Mouse (Mus musculus) midbrain, embryonic 14.5 days (tissue): ENCODE results near the gene Ccdc158. TPM values are rescaled to one million over a fixed set of nuclear protein-coding genes. Genes with fewer than 3 reads are reported as not detected.

Experiments
- ATAC-seq: fragments of 200-750 bp; cut with Nextera tagmentation; 2 replicates; pipeline ENCODE4 v1.8.0; 2017; ENCODE audit warnings: moderate number of reproducible peaks, moderate library complexity; ENCODE audit not compliant: low FRiP score, low TSS enrichment
- DNase-seq: peaks from one replicate; pipeline ENCODE4 v3.0.0-alpha.2; 2015
- H3K27ac ChIP-seq: fragments of 300-500 bp; sonication (generic); replicated peaks from 2 replicates; pipeline ENCODE4 v1.5.1; 2014; ENCODE audit warnings: mild to moderate bottlenecking, low read depth, low read length, moderate library complexity
- H3K27me3 ChIP-seq: fragments of 300-500 bp; sonication (generic); 2 replicates; pipeline ENCODE4 v1.6.1; 2014; ENCODE audit warnings: low read length, control low read depth, mixed read lengths; ENCODE audit not compliant: control insufficient read depth, insufficient read depth
- H3K36me3 ChIP-seq: fragments of 300-500 bp; sonication (generic); 2 replicates; pipeline ENCODE4 v1.6.1; 2014; ENCODE audit warnings: low read length, control low read depth; ENCODE audit not compliant: control insufficient read depth, insufficient read depth
- H3K4me1 ChIP-seq: fragments of 300-500 bp; sonication (generic); 2 replicates; pipeline ENCODE4 v1.6.1; 2014; ENCODE audit warnings: mild to moderate bottlenecking, antibody characterized with exemption, low read length, control low read depth; ENCODE audit not compliant: control insufficient read depth, insufficient read depth
- H3K4me2 ChIP-seq: fragments of 300-500 bp; sonication (generic); 2 replicates; pipeline ENCODE4 v1.6.1; 2014; ENCODE audit warnings: mild to moderate bottlenecking, low read length, moderate library complexity
- H3K4me3 ChIP-seq: fragments of 300-500 bp; sonication (generic); replicated peaks from 2 replicates; pipeline ENCODE4 v1.5.1; 2014; ENCODE audit warnings: low read depth, low read length
- H3K9ac ChIP-seq: fragments of 300-500 bp; sonication (generic); replicated peaks from 2 replicates; pipeline ENCODE4 v1.6.1; 2014; ENCODE audit warnings: mild to moderate bottlenecking, low read length, moderate library complexity
- H3K9me3 ChIP-seq: fragments of 300-500 bp; sonication (generic); 2 replicates; pipeline ENCODE4 v1.6.1; 2016; ENCODE audit warnings: low read length, control low read depth, mixed read lengths; ENCODE audit not compliant: control insufficient read depth
- WGBS: fragments of 180-500 bp; shearing (Covaris S2); extraction: QIAGEN DNeasy Blood & Tissue Kit; methylation state at CpG from one replicate; pipeline ENCODE4 v1.1.7; 2014; 5-methylcytosine and 5-hydroxymethylcytosine counted together
- polyA plus RNA-seq: library from polyadenylated mRNA; unstranded; fragments of >200 nt; fragmentation: Nextera tagmentation; extraction: Ambion mirVana; gene quantifications from 2 replicates; pipeline ENCODE4 v1.2.1, GENCODE M21; 2014

Gene Ccdc158
- polyA plus RNA-seq, 1 experiment from 2014 or later: 0.43 TPM

DNA sequence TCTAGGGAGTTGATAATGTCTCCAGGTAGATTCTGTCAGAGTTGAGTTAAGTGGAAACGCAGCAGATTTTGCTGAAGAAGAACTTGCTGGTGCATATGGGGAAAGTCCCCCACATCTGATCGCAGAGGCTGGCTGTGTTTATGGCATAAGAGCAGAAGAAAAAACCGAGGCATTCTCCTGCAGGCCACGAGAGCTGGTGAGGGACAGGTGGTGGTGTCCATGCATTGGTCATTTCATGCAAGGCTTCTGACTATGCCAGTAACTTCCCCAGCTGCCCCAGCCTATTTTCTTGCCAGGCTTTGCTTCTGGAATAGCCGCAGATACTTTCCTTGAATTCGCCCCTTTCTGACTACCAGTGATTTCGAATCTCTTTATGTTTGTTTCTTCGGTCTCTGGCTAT is 78.2 kb downstream of the Ccdc158 start:
- H3K27me3 ChIP-seq: no peaks in the 10 kb centered on the region
- no peaks in the 10 kb centered on the region for H3K4me1 ChIP-seq
- H3K4me3 ChIP-seq: no peak overlapping the region
- no peak for DNase-seq
- ATAC-seq: no peak
- 94% methylated on average over 8 of the region's 8 CpGs for WGBS
- no peaks in the 10 kb centered on the region for H3K36me3 ChIP-seq
- H3K9ac ChIP-seq: no peak overlapping the region
- H3K27ac ChIP-seq: no peak overlapping the region
- no peak overlapping the region for H3K4me2 ChIP-seq
- no peaks in the 10 kb centered on the region for H3K9me3 ChIP-seq

DNA sequence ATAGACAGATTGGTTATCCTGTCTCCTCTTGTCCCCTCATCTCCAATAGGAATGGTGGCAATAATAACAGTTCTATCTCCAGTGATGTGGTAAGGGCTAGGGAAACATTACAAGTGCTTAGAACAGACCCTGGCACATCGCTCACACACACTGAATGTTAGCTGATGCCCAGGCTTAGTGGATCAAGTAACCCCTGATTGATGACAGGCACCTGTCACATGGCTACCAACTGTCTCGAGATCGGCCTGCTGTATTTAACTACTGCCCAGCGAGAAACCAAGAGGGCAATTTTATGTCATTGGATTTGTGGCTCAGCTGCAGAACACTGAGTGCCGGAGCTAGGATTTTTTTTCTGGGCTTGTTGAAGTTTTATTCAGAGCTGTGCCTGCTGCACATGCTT is 80.0 kb downstream of the Ccdc158 start:
- H3K9ac ChIP-seq: no peak overlapping the region
- H3K4me3 ChIP-seq: no peak overlapping the region
- ATAC-seq: no peak
- H3K4me1 ChIP-seq: no peaks in the 10 kb centered on the region
- WGBS: 80% methylated on average over 5 of the region's 5 CpGs
- no peak overlapping the region for H3K27ac ChIP-seq
- H3K36me3 ChIP-seq: no peaks in the 10 kb centered on the region
- H3K9me3 ChIP-seq: no peaks in the 10 kb centered on the region
- no peak overlapping the region for H3K4me2 ChIP-seq
- no peak for DNase-seq
- H3K27me3 ChIP-seq: no peaks in the 10 kb centered on the region

GRCm38 (mm10) chr5:92585932-92586331 is 89.1 kb downstream of the Ccdc158 start:
- ATAC-seq (no peak), DNase-seq (no peak)
- Histone ChIP-seq H3K36me3 (no peaks in the 10 kb centered on the region), H3K27ac (no peak overlapping the region), H3K4me2 (no peak overlapping the region), H3K9ac (no peak overlapping the region), H3K9me3 (no peaks in the 10 kb centered on the region), H3K4me3 (no peak overlapping the region), H3K4me1 (no peaks in the 10 kb centered on the region), H3K27me3 (no peaks in the 10 kb centered on the region)
- WGBS: 76% methylated on average over 10 of the region's 10 CpGs

DNA sequence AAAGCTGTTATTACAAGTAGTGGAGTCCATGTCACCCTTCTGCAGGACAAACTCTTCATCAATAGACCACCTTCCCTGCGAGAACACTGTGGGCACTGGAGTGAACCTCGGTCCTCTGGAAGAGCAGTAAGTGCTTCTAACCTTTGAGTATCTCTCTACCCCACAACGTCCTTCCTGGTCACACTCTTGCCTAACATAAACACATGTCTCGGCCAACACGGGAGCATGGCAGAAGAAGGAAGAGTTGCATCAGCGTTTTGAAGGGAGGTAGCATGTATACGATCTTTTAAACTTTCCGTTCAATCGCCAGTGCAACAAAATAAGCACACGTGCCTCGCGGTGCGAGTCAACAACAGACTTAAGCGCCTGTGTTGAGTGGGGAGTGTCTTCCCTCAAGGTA is 95.5 kb downstream of the Ccdc158 start:
- no peaks in the 10 kb centered on the region for H3K27me3 ChIP-seq
- DNase-seq (no peak), ATAC-seq (no peak)
- H3K4me3 ChIP-seq: no peak overlapping the region
- H3K36me3 ChIP-seq: no peaks in the 10 kb centered on the region
- H3K4me2 ChIP-seq: no peak overlapping the region
- no peak overlapping the region for H3K9ac ChIP-seq
- no peak overlapping the region for H3K27ac ChIP-seq
- no peaks in the 10 kb centered on the region for H3K9me3 ChIP-seq
- 92% methylated on average over 14 of the region's 14 CpGs for WGBS
- H3K4me1 ChIP-seq: no peaks in the 10 kb centered on the region

DNA sequence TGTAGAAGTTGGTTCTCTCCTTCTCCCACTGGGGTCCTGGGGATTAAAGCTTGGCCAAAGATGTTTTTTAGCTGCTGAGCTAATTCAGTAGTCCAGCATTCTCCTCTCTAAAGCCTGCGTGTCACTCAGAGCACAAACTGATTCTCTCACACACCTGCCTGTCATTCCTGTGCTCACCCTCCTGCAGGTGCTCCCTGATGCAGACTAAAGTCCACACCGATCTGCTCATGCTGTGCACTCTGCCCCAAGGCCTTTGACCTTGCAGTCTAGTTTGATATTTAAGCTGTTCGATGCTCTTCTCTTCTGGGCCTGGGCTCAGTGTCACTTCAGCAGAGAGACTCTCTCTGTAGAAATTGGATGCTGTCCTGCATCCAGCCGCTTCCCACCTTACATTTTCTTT is 103.8 kb downstream of the Ccdc158 start:
- H3K4me3 ChIP-seq: no peak overlapping the region
- no peaks in the 10 kb centered on the region for H3K9me3 ChIP-seq
- H3K36me3 ChIP-seq: no peaks in the 10 kb centered on the region
- ATAC-seq (no peak), DNase-seq (no peak)
- H3K27me3 ChIP-seq: no peaks in the 10 kb centered on the region
- no peak overlapping the region for H3K27ac ChIP-seq
- no peak overlapping the region for H3K4me2 ChIP-seq
- H3K4me1 ChIP-seq: no peaks in the 10 kb centered on the region
- no peak overlapping the region for H3K9ac ChIP-seq
- WGBS: 86% methylated on average over 4 of the region's 4 CpGs

DNA sequence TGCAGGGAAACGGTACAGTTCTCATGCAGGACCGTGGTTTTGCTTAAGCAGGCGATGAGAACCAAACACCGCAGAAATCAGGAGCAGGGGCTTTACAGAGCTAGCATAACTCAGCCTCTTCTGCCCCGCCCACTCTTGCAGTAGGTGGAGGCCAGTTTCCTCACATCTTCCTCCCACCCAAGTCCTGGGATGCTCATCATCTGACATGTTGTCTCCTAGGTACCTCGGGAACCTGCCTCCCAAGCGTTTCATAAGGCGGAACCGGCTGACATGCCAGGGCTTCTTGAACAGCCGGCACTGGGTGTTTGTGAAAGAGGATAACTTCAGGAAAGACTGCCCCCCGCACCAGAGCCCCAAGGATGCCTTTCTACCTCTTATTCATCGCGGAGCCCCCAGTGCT is 113.1 kb downstream of the Ccdc158 start:
- Histone ChIP-seq H3K27me3 (no peaks in the 10 kb centered on the region), H3K9ac (no peak overlapping the region), H3K27ac (no peak overlapping the region), H3K4me1 (no peaks in the 10 kb centered on the region), H3K4me2 (no peak overlapping the region), H3K36me3 (no peaks in the 10 kb centered on the region), H3K9me3 (no peaks in the 10 kb centered on the region), H3K4me3 (no peak overlapping the region)
- no peak for DNase-seq
- 79% methylated on average over 13 of the region's 13 CpGs for whole genome bisulfite sequencing
- no peak for ATAC-seq

DNA sequence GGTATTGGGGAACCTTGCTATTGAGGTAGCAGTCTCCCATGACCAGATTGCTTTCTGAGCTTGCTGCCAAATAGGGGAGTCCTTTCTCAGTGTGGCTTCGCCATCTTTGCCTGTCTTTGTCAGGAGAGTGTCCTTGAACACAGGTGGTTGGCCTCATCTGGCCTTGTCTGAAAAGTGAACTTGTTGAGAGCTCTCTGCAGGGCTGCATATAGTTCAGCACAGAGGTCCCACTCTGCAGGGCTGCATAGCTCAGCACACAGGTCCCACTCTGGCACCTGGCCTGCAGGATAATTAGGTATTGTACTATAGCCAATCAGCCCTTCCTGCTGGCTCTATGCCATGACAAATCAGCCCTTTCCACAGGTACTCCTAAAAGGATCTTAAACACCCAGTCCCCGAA is 114.9 kb downstream of the Ccdc158 start:
- 81% methylated on average over 2 of the region's 2 CpGs for WGBS
- Histone ChIP-seq H3K4me2 (no peak overlapping the region), H3K4me1 (no peaks in the 10 kb centered on the region), H3K9me3 (no peaks in the 10 kb centered on the region), H3K27me3 (no peaks in the 10 kb centered on the region), H3K4me3 (no peak overlapping the region), H3K9ac (no peak overlapping the region), H3K36me3 (no peaks in the 10 kb centered on the region), H3K27ac (no peak overlapping the region)
- no peak for DNase-seq
- no peak for ATAC-seq

Other genes starting within 250 kb of the Ccdc158 start
- gene Nup54, start 240.1 kb downstream of the Ccdc158 start, polyA plus RNA-seq: 58.2 and 61.4 TPM in 2 replicates
- gene Scarb2, start 168.4 kb downstream of the Ccdc158 start, polyA plus RNA-seq: 21.0 and 28.2 TPM in 2 replicates
- gene Fam47e, start 120.2 kb downstream of the Ccdc158 start, polyA plus RNA-seq: 0.34 and 0.85 TPM in 2 replicates
- 4.4 and 5.7 TPM in 2 replicates for gene Stbd1, start 72.2 kb downstream of the Ccdc158 start, polyA plus RNA-seq
- gene Shroom3, start 8.2 kb upstream of the Ccdc158 start, polyA plus RNA-seq: 1.4 and 1.5 TPM in 2 replicates